Comparison of ENCODE assay signal across 13 mouse cellular contexts in the genomic region with DNA sequence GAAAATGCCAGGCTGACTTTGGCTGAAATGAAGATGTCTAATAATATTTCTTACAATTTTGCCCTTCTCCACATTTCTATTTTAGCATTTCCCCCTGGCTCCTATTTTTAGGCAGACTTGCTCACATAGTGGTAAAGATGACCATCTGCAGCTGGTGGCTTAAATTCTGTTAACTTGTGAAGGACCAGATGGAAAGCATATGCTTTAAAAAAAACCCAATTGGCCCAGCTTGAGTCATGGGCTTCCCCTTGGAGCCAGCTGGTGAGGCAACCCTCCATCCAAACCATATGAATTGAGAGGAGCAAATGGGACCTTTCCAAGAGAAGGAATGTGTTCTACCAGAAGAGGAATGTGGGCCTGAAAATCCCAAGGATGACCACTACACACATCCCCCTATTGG.
A peak's percentile ranks its signal among the peaks of the same experiment; 100 is the strongest.
DNase-seq lines count a peak whose midpoint lies in the region; TF ChIP-seq lines count a peak whose summit lies in the region.
"Had no signal": no experiment of that assay in that cellular context is flagged by ENCODE, and none has a peak within 500 bp of the region (broad histone marks: within the 10 kb centered on the region; RNA-seq: fewer than 3 reads in every experiment).

No protein-coding gene starts in this region.

- H3K4me3 ChIP-seq in heart, embryonic 10.5 days = no peak overlapping the region
- no peak overlapping the region for H3K4me3 ChIP-seq in gastrocnemius, adult 2 months
- H3K4me3 ChIP-seq: embryonic facial prominence, embryonic 15.5 days had no signal

- DNase-seq in heart, postnatal 10 days = peak; percentile 54 to 57
- DNase-seq in heart, embryonic 10.5 days (ENCODE audit: low spot score) = no peak
- DNase-seq in right cerebral cortex, postnatal 10 days (ENCODE audit: low spot score in 2 of 2) = peak; percentile 39 to 54
- DNase-seq in right cerebral cortex, postnatal 36 days (ENCODE audit: low spot score in 2 of 2) = no peak
- DNase-seq in cerebellum, adult 9-11 months = peak; percentile 55
- no peak for DNase-seq in urinary bladder, adult 18-20 months (ENCODE audit: low spot score in 2 of 2)
- DNase-seq in adrenal gland, adult 18-20 months (ENCODE audit: low spot score in 2 of 2) = no peak
- no peak for DNase-seq in gastrocnemius, adult 2 months
- DNase-seq: adrenal gland, postnatal 10 days; kidney, adult 18-20 months; thymus, postnatal 14 days had no signal

- no peaks in the 10 kb centered on the region for H3K36me3 ChIP-seq in heart, embryonic 10.5 days
- H3K36me3 ChIP-seq: embryonic facial prominence, embryonic 15.5 days; G1E had no signal

- no peak for TF ChIP-seq CTCF in gastrocnemius, adult 2 months (IDR thresholded peaks at IDR 0.05)

- intact Hi-C loops in heart, postnatal 10 days (cut with DNase I) = no loop called here
- intact Hi-C loops in gastrocnemius, adult 2 months (cut with DNase I) = no loop called here

- H3K9me3 ChIP-seq in heart, embryonic 10.5 days = no peaks in the 10 kb centered on the region
- H3K9me3 ChIP-seq: embryonic facial prominence, embryonic 15.5 days; G1E had no signal

- H3K27ac ChIP-seq in heart, embryonic 10.5 days = no peak overlapping the region
- no peak overlapping the region for H3K27ac ChIP-seq in gastrocnemius, adult 2 months
- H3K27ac ChIP-seq: embryonic facial prominence, embryonic 15.5 days had no signal

- 0 out of 2 replicates have a peak, but pooled peaks cover 8% of the 10 kb centered on the region for H3K4me1 ChIP-seq in heart, embryonic 10.5 days
- H3K4me1 ChIP-seq: embryonic facial prominence, embryonic 15.5 days had no signal

- no peaks in the 10 kb centered on the region for H3K27me3 ChIP-seq in heart, embryonic 10.5 days (ENCODE audit: insufficient read depth, poor library complexity, severe bottlenecking)
- H3K27me3 ChIP-seq: embryonic facial prominence, embryonic 15.5 days had no signal

Comparison
In these comparisons a context has a peak if more than half of its experiments do, and no peak if none do; other contexts are left out.
1. DNase-seq: peak in heart, postnatal 10 days (2 of 2), right cerebral cortex, postnatal 10 days (2 of 2) and cerebellum, adult 9-11 months (single experiment); none in heart, embryonic 10.5 days (single experiment), right cerebral cortex, postnatal 36 days (0 of 2), urinary bladder, adult 18-20 months (0 of 2), adrenal gland, adult 18-20 months (0 of 2) and gastrocnemius, adult 2 months (single experiment).